Mouse (Mus musculus) thymus, adult 2 months (tissue): ENCODE measurements around the gene Ppp1cb. TPM values are rescaled to one million over a fixed set of nuclear protein-coding genes. Genes with fewer than 3 reads are reported as not detected.

Experiments used
- DNase-seq: peaks from one replicate; pipeline ENCODE4 v3.0.0; 2021
- H3K27ac ChIP-seq: fragments of 200-500 bp; 2 replicates; pipeline ENCODE4 v1.5.1; 2012; ENCODE audit warnings: low read length, control low read depth; ENCODE audit not compliant: control insufficient read depth, insufficient read depth
- H3K27me3 ChIP-seq: fragments of 200-500 bp; 2 replicates; pipeline ENCODE4 v1.6.1; 2012; ENCODE audit warnings: mild to moderate bottlenecking, low read length, moderate library complexity, mixed read lengths; ENCODE audit not compliant: control insufficient read depth, insufficient read depth
- H3K36me3 ChIP-seq: fragments of 200-500 bp; 2 replicates; pipeline ENCODE4 v1.6.1; 2012; ENCODE audit warnings: mild to moderate bottlenecking, low read length, moderate library complexity; ENCODE audit not compliant: control insufficient read depth, insufficient read depth
- H3K4me1 ChIP-seq: fragments of 200-500 bp; replicated peaks from 2 replicates; pipeline ENCODE4 v1.6.1; 2012; ENCODE audit warnings: low read length; ENCODE audit not compliant: control insufficient read depth, insufficient read depth
- H3K4me3 ChIP-seq: fragments of 200-500 bp; 2 replicates; pipeline ENCODE4 v1.5.1; 2012; ENCODE audit warnings: mild to moderate bottlenecking, low read length, control low read depth, moderate library complexity; ENCODE audit not compliant: control insufficient read depth, insufficient read depth
- CTCF ChIP-seq: fragments of 200-500 bp; IDR thresholded peaks from 2 replicates; pipeline ENCODE4 v1.5.1; 2012; ENCODE audit warnings: mild to moderate bottlenecking, control low read depth, low read length, moderate library complexity, borderline replicate concordance; ENCODE audit not compliant: control insufficient read depth, poor library complexity, insufficient read depth; ENCODE audit errors: extremely low read depth
- POLR2A ChIP-seq: fragments of 200-500 bp; IDR thresholded peaks from 2 replicates; pipeline ENCODE4 v1.6.1; 2012; ENCODE audit warnings: mild to moderate bottlenecking, low read length, control low read depth, moderate library complexity; ENCODE audit not compliant: control insufficient read depth, poor library complexity, insufficient read depth; ENCODE audit errors: extremely low read depth
- WGBS: fragments of 180-500 bp; shearing (Covaris S2); methylation state at CpG from one replicate; pipeline ENCODE4 v1.1.7; 2018; 5-methylcytosine and 5-hydroxymethylcytosine counted together
- polyA plus RNA-seq: library from polyadenylated mRNA; depleted of rRNA; stranded (reverse); fragments of >200 nt; gene quantifications from 2 replicates; pipeline ENCODE4 v1.2.3, GENCODE M21; 2012

Gene Ppp1cb
- polyA plus RNA-seq, 1 experiment = 26.4 TPM

- DNase-seq = no peak
- H3K27me3 ChIP-seq = no peaks in the 10 kb centered on the region
- H3K27ac ChIP-seq = no peak overlapping the region
- H3K4me1 ChIP-seq = peaks cover 5% of the 10 kb centered on the region; the same call in 1 of the 2 replicates
- WGBS = 96% methylated on average over 3 of the region's 3 CpGs
- H3K36me3 ChIP-seq = no peaks in the 10 kb centered on the region
- H3K4me3 ChIP-seq = no peak overlapping the region
- TF ChIP-seq CTCF (no peak), POLR2A (no peak)
Measured at GRCm38 (mm10) chr5:32443906-32444305, 14.7 kb upstream of the Ppp1cb start.

- TF ChIP-seq CTCF (no peak), POLR2A (no peak)
- no peaks in the 10 kb centered on the region for H3K27me3 ChIP-seq
- peaks cover 5% of the 10 kb centered on the region; the same call in 1 of the 2 replicates for H3K4me1 ChIP-seq
- no peak overlapping the region for H3K4me3 ChIP-seq
- no peak for DNase-seq
- H3K27ac ChIP-seq = no peak overlapping the region
- H3K36me3 ChIP-seq = no peaks in the 10 kb centered on the region
- 65% methylated on average over 11 of the region's 11 CpGs for WGBS
Measured at GRCm38 (mm10) chr5:32445287-32445921, 13.2 kb upstream of the Ppp1cb start.

GRCm38 (mm10) chr5:32446394-32446793, 12.2 kb upstream of the Ppp1cb start:
- WGBS = 96% methylated on average over 5 of the region's 5 CpGs
- Histone ChIP-seq H3K27me3 (no peaks in the 10 kb centered on the region), H3K4me3 (no peak overlapping the region), H3K36me3 (no peaks in the 10 kb centered on the region), H3K4me1 (peaks cover 5% of the 10 kb centered on the region; the same call in 1 of the 2 replicates), H3K27ac (no peak overlapping the region)
- no peak for TF ChIP-seq POLR2A
- TF ChIP-seq CTCF = no peak
- no peak for DNase-seq

- H3K27ac ChIP-seq = no peak overlapping the region
- no peak for TF ChIP-seq CTCF
- TF ChIP-seq POLR2A = no peak
- no peak for DNase-seq
- peaks cover 5% of the 10 kb centered on the region; the same call in 1 of the 2 replicates for H3K4me1 ChIP-seq
- no peak overlapping the region for H3K4me3 ChIP-seq
- H3K27me3 ChIP-seq = no peaks in the 10 kb centered on the region
- H3K36me3 ChIP-seq = no peaks in the 10 kb centered on the region
Measured at GRCm38 (mm10) chr5:32446810-32447209, 11.8 kb upstream of the Ppp1cb start.

GRCm38 (mm10) chr5:32459251-32459881, 723 bp downstream of the Ppp1cb start:
- DNase-seq = peak; percentile 75
- Histone ChIP-seq H3K27me3 (no peaks in the 10 kb centered on the region), H3K4me3 (peak overlapping the region; percentile 92), H3K4me1 (0 out of 2 replicates have a peak, but pooled peaks cover 2% of the 10 kb centered on the region), H3K36me3 (no peaks in the 10 kb centered on the region), H3K27ac (peak overlapping the region; percentile 84)
- under 1% methylated on average over 63 of the region's 63 CpGs for WGBS
- TF ChIP-seq POLR2A (no peak), CTCF (no peak)

- DNase-seq = peak; percentile 44
- under 1% methylated on average over 19 of the region's 19 CpGs for WGBS
- Histone ChIP-seq H3K4me3 (no peak overlapping the region), H3K4me1 (0 out of 2 replicates have a peak, but pooled peaks cover 2% of the 10 kb centered on the region), H3K27me3 (no peaks in the 10 kb centered on the region), H3K36me3 (no peaks in the 10 kb centered on the region), H3K27ac (peak overlapping the region; percentile 84; the same call in 1 of the 2 replicates)
- TF ChIP-seq CTCF = no peak
- no peak for TF ChIP-seq POLR2A
Measured at GRCm38 (mm10) chr5:32459882-32460751, 1.5 kb downstream of the Ppp1cb start.
